Mouse (Mus musculus) thymus, adult 2 months (tissue): ENCODE data around the gene Slc17a6. TPM values are rescaled to one million over a fixed set of nuclear protein-coding genes. Genes with fewer than 3 reads are reported as not detected.

Source experiments
- DNase-seq: peaks from one replicate; pipeline ENCODE4 v3.0.0; 2021
- H3K27ac ChIP-seq: fragments of 200-500 bp; 2 replicates; pipeline ENCODE4 v1.5.1; 2012; ENCODE audit warnings: low read length, control low read depth; ENCODE audit not compliant: control insufficient read depth, insufficient read depth
- H3K27me3 ChIP-seq: fragments of 200-500 bp; 2 replicates; pipeline ENCODE4 v1.6.1; 2012; ENCODE audit warnings: mild to moderate bottlenecking, low read length, moderate library complexity, mixed read lengths; ENCODE audit not compliant: control insufficient read depth, insufficient read depth
- H3K36me3 ChIP-seq: fragments of 200-500 bp; 2 replicates; pipeline ENCODE4 v1.6.1; 2012; ENCODE audit warnings: mild to moderate bottlenecking, low read length, moderate library complexity; ENCODE audit not compliant: control insufficient read depth, insufficient read depth
- H3K4me1 ChIP-seq: fragments of 200-500 bp; replicated peaks from 2 replicates; pipeline ENCODE4 v1.6.1; 2012; ENCODE audit warnings: low read length; ENCODE audit not compliant: control insufficient read depth, insufficient read depth
- H3K4me3 ChIP-seq: fragments of 200-500 bp; 2 replicates; pipeline ENCODE4 v1.5.1; 2012; ENCODE audit warnings: mild to moderate bottlenecking, low read length, control low read depth, moderate library complexity; ENCODE audit not compliant: control insufficient read depth, insufficient read depth
- CTCF ChIP-seq: fragments of 200-500 bp; IDR thresholded peaks from 2 replicates; pipeline ENCODE4 v1.5.1; 2012; ENCODE audit warnings: mild to moderate bottlenecking, control low read depth, low read length, moderate library complexity, borderline replicate concordance; ENCODE audit not compliant: control insufficient read depth, poor library complexity, insufficient read depth; ENCODE audit errors: extremely low read depth
- POLR2A ChIP-seq: fragments of 200-500 bp; IDR thresholded peaks from 2 replicates; pipeline ENCODE4 v1.6.1; 2012; ENCODE audit warnings: mild to moderate bottlenecking, low read length, control low read depth, moderate library complexity; ENCODE audit not compliant: control insufficient read depth, poor library complexity, insufficient read depth; ENCODE audit errors: extremely low read depth
- WGBS: fragments of 180-500 bp; shearing (Covaris S2); methylation state at CpG from one replicate; pipeline ENCODE4 v1.1.7; 2018; 5-methylcytosine and 5-hydroxymethylcytosine counted together
- polyA plus RNA-seq: library from polyadenylated mRNA; depleted of rRNA; stranded (reverse); fragments of >200 nt; gene quantifications from 2 replicates; pipeline ENCODE4 v1.2.3, GENCODE M21; 2012; rRNA removed

Gene Slc17a6
- polyA plus RNA-seq: 0.18 TPM in 1 of 2 replicates, not detected in the other

GRCm38 (mm10) chr7:51621694-51622145 lies at the start of gene Slc17a6:
TSS of gene Slc17a6 (plus strand) at chr7:51622006.
- H3K4me3 ChIP-seq: no peak within 1 kb of the TSS
- no peaks in the 10 kb centered on the region; the same call in 1 of the 2 replicates for H3K27me3 ChIP-seq
- H3K4me1 ChIP-seq: no peaks in the 10 kb centered on the region
- TF ChIP-seq POLR2A: no peak
- no peak for TF ChIP-seq CTCF
- 6% methylated on average over 23 of the region's 23 CpGs for WGBS
- no peak within 1 kb of the TSS for H3K27ac ChIP-seq
- no peak for DNase-seq
- H3K36me3 ChIP-seq: no peaks in the 10 kb centered on the region

GRCm38 (mm10) chr7:51600021-51600420 lies 21.8 kb upstream of the Slc17a6 start:
- no peaks in the 10 kb centered on the region for H3K36me3 ChIP-seq
- WGBS: 86% methylated on average over 4 of the region's 4 CpGs
- DNase-seq: no peak

GRCm38 (mm10) chr7:51603741-51604140 lies 18.1 kb upstream of the Slc17a6 start:
- Histone ChIP-seq H3K27ac (no peak overlapping the region), H3K4me1 (no peaks in the 10 kb centered on the region), H3K36me3 (no peaks in the 10 kb centered on the region), H3K27me3 (no peaks in the 10 kb centered on the region), H3K4me3 (no peak overlapping the region)
- DNase-seq: no peak
- WGBS: 91% methylated on average over 12 of the region's 12 CpGs
- TF ChIP-seq CTCF (no peak), POLR2A (no peak)

More at GRCm38 (mm10) chr7:51600021-51600420, 21.8 kb upstream of the Slc17a6 start:
- no peak overlapping the region for H3K27ac ChIP-seq
- no peaks in the 10 kb centered on the region for H3K27me3 ChIP-seq
- no peak overlapping the region for H3K4me3 ChIP-seq
- no peaks in the 10 kb centered on the region for H3K4me1 ChIP-seq
- TF ChIP-seq CTCF (no peak), POLR2A (no peak)

- no peaks in the 10 kb centered on the region for H3K36me3 ChIP-seq
- WGBS: 37% methylated on average over 5 of the region's 5 CpGs
- H3K4me3 ChIP-seq: no peak overlapping the region
- no peaks in the 10 kb centered on the region for H3K27me3 ChIP-seq
- TF ChIP-seq CTCF: no peak
- no peak for TF ChIP-seq POLR2A
- H3K27ac ChIP-seq: no peak overlapping the region
- no peak for DNase-seq
- no peaks in the 10 kb centered on the region for H3K4me1 ChIP-seq
Observed at GRCm38 (mm10) chr7:51614404-51614803, 7.4 kb upstream of the Slc17a6 start.

GRCm38 (mm10) chr7:51617941-51618340 lies 3.9 kb upstream of the Slc17a6 start:
- no peak overlapping the region for H3K27ac ChIP-seq
- H3K4me3 ChIP-seq: no peak overlapping the region
- no peak for DNase-seq
- H3K4me1 ChIP-seq: no peaks in the 10 kb centered on the region
- no peaks in the 10 kb centered on the region for H3K27me3 ChIP-seq
- TF ChIP-seq POLR2A (no peak), CTCF (no peak)
- H3K36me3 ChIP-seq: no peaks in the 10 kb centered on the region

GRCm38 (mm10) chr7:51618412-51618811 lies 3.4 kb upstream of the Slc17a6 start:
- no peak overlapping the region for H3K4me3 ChIP-seq
- WGBS: 27% methylated on average over 2 of the region's 2 CpGs
- no peak overlapping the region for H3K27ac ChIP-seq
- no peaks in the 10 kb centered on the region for H3K4me1 ChIP-seq
- no peaks in the 10 kb centered on the region for H3K36me3 ChIP-seq
- TF ChIP-seq POLR2A: no peak
- no peak for TF ChIP-seq CTCF
- DNase-seq: no peak
- H3K27me3 ChIP-seq: no peaks in the 10 kb centered on the region

GRCm38 (mm10) chr7:51619977-51620376 lies 1.8 kb upstream of the Slc17a6 start:
- WGBS: 35% methylated on average over 1 of the region's 1 CpGs
- no peak for DNase-seq
- Histone ChIP-seq H3K36me3 (no peaks in the 10 kb centered on the region), H3K4me1 (no peaks in the 10 kb centered on the region), H3K4me3 (no peak overlapping the region), H3K27me3 (no peaks in the 10 kb centered on the region), H3K27ac (no peak overlapping the region)
- no peak for TF ChIP-seq POLR2A
- TF ChIP-seq CTCF: no peak
